Mouse (Mus musculus) forebrain, postnatal 0 days (tissue): ENCODE data around the gene Atg16l2. TPM values are rescaled to one million over a fixed set of nuclear protein-coding genes. Genes with fewer than 3 reads are reported as not detected.

Experiments used
- ATAC-seq: fragments of 200-750 bp; cut with Nextera tagmentation; 2 replicates; pipeline ENCODE4 v1.8.0; 2017; ENCODE audit warnings: mild to moderate bottlenecking, moderate library complexity
- DNase-seq: peaks from one replicate; pipeline ENCODE4 v3.0.0-alpha.2; 2015
- H3K27ac ChIP-seq: fragments of 300-500 bp; sonication (generic); 2 replicates; pipeline ENCODE4 v1.5.1; 2014; ENCODE audit warnings: low read depth, mild to moderate bottlenecking, antibody characterized with exemption, low read length, moderate library complexity, mixed read lengths
- H3K27me3 ChIP-seq: fragments of 300-500 bp; sonication (generic); 2 replicates; pipeline ENCODE4 v1.6.1; 2014; ENCODE audit warnings: mild to moderate bottlenecking, low read length, mixed read lengths; ENCODE audit not compliant: insufficient read depth
- H3K36me3 ChIP-seq: fragments of 300-500 bp; sonication (generic); 2 replicates; pipeline ENCODE4 v1.6.1; 2014; ENCODE audit warnings: mild to moderate bottlenecking, moderate library complexity; ENCODE audit not compliant: insufficient read depth
- H3K4me1 ChIP-seq: fragments of 300-500 bp; sonication (generic); 2 replicates; pipeline ENCODE4 v1.6.1; 2014; ENCODE audit warnings: antibody characterized with exemption; ENCODE audit not compliant: insufficient read depth
- H3K4me2 ChIP-seq: fragments of 300-500 bp; sonication (generic); 2 replicates; pipeline ENCODE4 v1.6.1; 2014; ENCODE audit warnings: low read depth, mild to moderate bottlenecking, moderate library complexity
- H3K4me3 ChIP-seq: fragments of 300-500 bp; sonication (generic); 2 replicates; pipeline ENCODE4 v1.5.1; 2014; ENCODE audit warnings: low read depth, low read length, mixed read lengths
- H3K9ac ChIP-seq: fragments of 300-500 bp; sonication (generic); 2 replicates; pipeline ENCODE4 v1.6.1; 2014; ENCODE audit warnings: mild to moderate bottlenecking
- H3K9me3 ChIP-seq: fragments of 300-500 bp; sonication (generic); 2 replicates; pipeline ENCODE4 v1.6.1; 2016; ENCODE audit warnings: low read length
- CTCF ChIP-seq: sonication (generic); IDR thresholded peaks from 2 replicates; pipeline ENCODE4 v1.5.1; 2016; ENCODE audit warnings: antibody characterized with exemption, control low read depth, low read depth
- WGBS: fragments of 180-500 bp; shearing (Covaris S2); extraction: QIAGEN DNeasy Blood & Tissue Kit; methylation state at CpG from one replicate; pipeline ENCODE4 v1.1.7; 2014; 5-methylcytosine and 5-hydroxymethylcytosine counted together
- polyA plus RNA-seq: library from polyadenylated mRNA; unstranded; fragments of >200 nt; fragmentation: Nextera tagmentation; extraction: Ambion mirVana; gene quantifications from 2 replicates; pipeline ENCODE4 v1.2.1, GENCODE M21; 2015
- total RNA-seq: library from RNA; depleted of rRNA; stranded (reverse); fragments of >200 nt; gene quantifications from 2 replicates; pipeline ENCODE4 v1.2.3, GENCODE M21; 2014

The Atg16l2 gene
- total and polyA plus RNA-seq, 2 experiments from 2014 or later: 21.6 to 51.9 TPM

- no peak overlapping the region for H3K27ac ChIP-seq
- no peak overlapping the region for H3K9ac ChIP-seq
- no peak for DNase-seq
- ATAC-seq: no peak
- H3K4me3 ChIP-seq: no peak overlapping the region
- no peak for TF ChIP-seq CTCF
- WGBS: 84% methylated on average over 2 of the region's 2 CpGs
- H3K27me3 ChIP-seq: no peaks in the 10 kb centered on the region
- H3K4me2 ChIP-seq: no peak overlapping the region
- no peaks in the 10 kb centered on the region for H3K4me1 ChIP-seq
- no peaks in the 10 kb centered on the region for H3K9me3 ChIP-seq
- H3K36me3 ChIP-seq: peaks cover 41% of the 10 kb centered on the region
Measured at GRCm38 (mm10) chr7:101287820-101288219, 14.2 kb downstream of the Atg16l2 start.

- no peak overlapping the region for H3K4me2 ChIP-seq
- TF ChIP-seq CTCF: no peak
- WGBS: 89% methylated on average over 4 of the region's 4 CpGs
- ATAC-seq: no peak
- no peaks in the 10 kb centered on the region for H3K4me1 ChIP-seq
- H3K9me3 ChIP-seq: no peaks in the 10 kb centered on the region
- no peak overlapping the region for H3K27ac ChIP-seq
- DNase-seq: no peak
- H3K27me3 ChIP-seq: no peaks in the 10 kb centered on the region
- H3K36me3 ChIP-seq: peaks cover 50% of the 10 kb centered on the region
- no peak overlapping the region for H3K4me3 ChIP-seq
- H3K9ac ChIP-seq: no peak overlapping the region
Measured at GRCm38 (mm10) chr7:101286891-101287290, 15.2 kb downstream of the Atg16l2 start.

- no peak for TF ChIP-seq CTCF
- 83% methylated on average over 1 of the region's 1 CpGs for WGBS
Measured at GRCm38 (mm10) chr7:101284504-101284903, 17.5 kb downstream of the Atg16l2 start.

GRCm38 (mm10) chr7:101282721-101283120, 19.3 kb downstream of the Atg16l2 start:
- no peak for TF ChIP-seq CTCF
- 82% methylated on average over 3 of the region's 3 CpGs for WGBS
- Histone ChIP-seq H3K9me3 (no peaks in the 10 kb centered on the region), H3K9ac (no peak overlapping the region), H3K4me3 (no peak overlapping the region), H3K36me3 (peaks cover 54% of the 10 kb centered on the region), H3K4me1 (no peaks in the 10 kb centered on the region), H3K27me3 (no peaks in the 10 kb centered on the region), H3K4me2 (no peak overlapping the region), H3K27ac (no peak overlapping the region)
- DNase-seq: no peak
- no peak for ATAC-seq

More at GRCm38 (mm10) chr7:101284504-101284903, 17.5 kb downstream of the Atg16l2 start:
- DNase-seq: no peak
- Histone ChIP-seq H3K27me3 (no peaks in the 10 kb centered on the region), H3K4me2 (no peak overlapping the region), H3K9me3 (no peaks in the 10 kb centered on the region), H3K27ac (no peak overlapping the region), H3K9ac (no peak overlapping the region), H3K4me3 (no peak overlapping the region), H3K4me1 (no peaks in the 10 kb centered on the region), H3K36me3 (peaks cover 47% of the 10 kb centered on the region)
- no peak for ATAC-seq

- Histone ChIP-seq H3K4me1 (no peaks in the 10 kb centered on the region), H3K9me3 (no peaks in the 10 kb centered on the region), H3K27ac (no peak overlapping the region), H3K9ac (no peak overlapping the region), H3K4me3 (no peak overlapping the region), H3K4me2 (no peak overlapping the region), H3K36me3 (peaks cover 33% of the 10 kb centered on the region), H3K27me3 (no peaks in the 10 kb centered on the region)
- no peak for TF ChIP-seq CTCF
- no peak for ATAC-seq
- no peak for DNase-seq
- 95% methylated on average over 8 of the region's 8 CpGs for WGBS
Measured at GRCm38 (mm10) chr7:101272466-101273160, 29.4 kb downstream of the Atg16l2 start.

- peak; percentile 56 for TF ChIP-seq CTCF
- Histone ChIP-seq H3K4me3 (no peak overlapping the region), H3K27me3 (no peaks in the 10 kb centered on the region), H3K27ac (no peak overlapping the region), H3K36me3 (peaks cover 24% of the 10 kb centered on the region), H3K4me2 (no peak overlapping the region), H3K4me1 (no peaks in the 10 kb centered on the region), H3K9me3 (no peaks in the 10 kb centered on the region), H3K9ac (no peak overlapping the region)
- WGBS: 81% methylated on average over 1 of the region's 1 CpGs
- ATAC-seq: peak; percentile 40; the same call in 1 of the 2 replicates
- peak; percentile 31 for DNase-seq
Measured at GRCm38 (mm10) chr7:101271602-101272001, 30.4 kb downstream of the Atg16l2 start.

GRCm38 (mm10) chr7:101267457-101268259, 34.4 kb downstream of the Atg16l2 start:
- DNase-seq: peak; percentile 18
- Histone ChIP-seq H3K9ac (no peak overlapping the region), H3K36me3 (peaks cover 12% of the 10 kb centered on the region), H3K9me3 (no peaks in the 10 kb centered on the region), H3K27me3 (no peaks in the 10 kb centered on the region), H3K27ac (peak overlapping the region; percentile 40), H3K4me3 (no peak overlapping the region), H3K4me2 (no peak overlapping the region), H3K4me1 (no peaks in the 10 kb centered on the region)
- TF ChIP-seq CTCF: no peak
- ATAC-seq: no peak
- WGBS: 68% methylated on average over 3 of the region's 3 CpGs
